Mouse (Mus musculus) midbrain, postnatal 0 days (tissue): Measurements from ENCODE around the gene Mroh2a. TPM values are rescaled to one million over a fixed set of nuclear protein-coding genes. Genes with fewer than 3 reads are reported as not detected.
A peak's percentile ranks its signal among the peaks of the same experiment; 100 is the strongest.

Experiments used
- ATAC-seq: fragments of 200-750 bp; cut with Nextera tagmentation; 2 replicates; pipeline ENCODE4 v1.8.0; 2017; ENCODE audit warnings: moderate number of reproducible peaks, mild to moderate bottlenecking, moderate TSS enrichment, moderate library complexity; ENCODE audit not compliant: low FRiP score
- DNase-seq: peaks from one replicate; pipeline ENCODE4 v3.0.0-alpha.2; 2015; ENCODE audit warnings: low spot score
- H3K27ac ChIP-seq: fragments of 300-500 bp; sonication (generic); 2 replicates; pipeline ENCODE4 v1.5.1; 2014; ENCODE audit warnings: low read depth, mild to moderate bottlenecking, low read length, mixed read lengths
- H3K27me3 ChIP-seq: fragments of 300-500 bp; sonication (generic); 2 replicates; pipeline ENCODE4 v1.6.1; 2014; ENCODE audit warnings: low read length, control low read depth, mixed read lengths; ENCODE audit not compliant: insufficient read depth
- H3K36me3 ChIP-seq: fragments of 300-500 bp; sonication (generic); 2 replicates; pipeline ENCODE4 v1.6.1; 2014; ENCODE audit warnings: low read length, control low read depth, mixed read lengths; ENCODE audit not compliant: insufficient read depth
- H3K4me1 ChIP-seq: fragments of 300-500 bp; sonication (generic); 2 replicates; pipeline ENCODE4 v1.6.1; 2014; ENCODE audit warnings: mild to moderate bottlenecking, control low read depth, antibody characterized with exemption, low read length, mixed read lengths; ENCODE audit not compliant: insufficient read depth
- H3K4me2 ChIP-seq: fragments of 300-500 bp; sonication (generic); 2 replicates; pipeline ENCODE4 v1.6.1; 2014; ENCODE audit warnings: low read depth, mild to moderate bottlenecking, low read length, mixed read lengths; ENCODE audit not compliant: poor library complexity, severe bottlenecking
- H3K4me3 ChIP-seq: fragments of 300-500 bp; sonication (generic); 2 replicates; pipeline ENCODE4 v1.5.1; 2014; ENCODE audit warnings: low read depth, mild to moderate bottlenecking, low read length, moderate library complexity
- H3K9ac ChIP-seq: fragments of 300-500 bp; sonication (generic); replicated peaks from 2 replicates; pipeline ENCODE4 v1.6.1; 2014; ENCODE audit warnings: mild to moderate bottlenecking, low read length, moderate library complexity, mixed read lengths; ENCODE audit not compliant: poor library complexity, severe bottlenecking
- H3K9me3 ChIP-seq: fragments of 300-500 bp; sonication (generic); 2 replicates; pipeline ENCODE4 v1.6.1; 2016; ENCODE audit warnings: low read length, control low read depth
- CTCF ChIP-seq: IDR thresholded peaks from 2 replicates; pipeline ENCODE4 v1.5.1; 2016; ENCODE audit warnings: antibody characterized with exemption, mild to moderate bottlenecking
- WGBS: fragments of 180-500 bp; shearing (Covaris S2); extraction: QIAGEN DNeasy Blood & Tissue Kit; methylation state at CpG from one replicate; pipeline ENCODE4 v1.1.7; 2014; 5-methylcytosine and 5-hydroxymethylcytosine counted together
- polyA plus RNA-seq: library from polyadenylated mRNA; unstranded; fragments of >200 nt; fragmentation: Nextera tagmentation; extraction: Ambion mirVana; gene quantifications from 2 replicates; pipeline ENCODE4 v1.2.1, GENCODE M21; 2015
- total RNA-seq: library from RNA; depleted of rRNA; stranded (reverse); fragments of >200 nt; gene quantifications from 2 replicates; pipeline ENCODE4 v1.2.3, GENCODE M21; 2014

Mroh2a gene
- total and polyA plus RNA-seq, 2 experiments from 2014 or later: 0.56 TPM; not detected in 1

GRCm38 (mm10) chr1:88256886-88257663, 30.3 kb downstream of the Mroh2a start:
- no peaks in the 10 kb centered on the region for H3K27me3 ChIP-seq
- no peak for TF ChIP-seq CTCF
- H3K4me2 ChIP-seq: no peak overlapping the region
- peaks cover 68% of the 10 kb centered on the region for H3K9me3 ChIP-seq
- H3K4me3 ChIP-seq: no peak overlapping the region
- WGBS: 80% methylated on average over 10 of the region's 10 CpGs
- H3K36me3 ChIP-seq: peaks cover 30% of the 10 kb centered on the region
- DNase-seq (no peak), ATAC-seq (no peak)
- H3K27ac ChIP-seq: no peak overlapping the region
- H3K9ac ChIP-seq: no peak overlapping the region
- no peaks in the 10 kb centered on the region for H3K4me1 ChIP-seq

- no peak for DNase-seq
- Histone ChIP-seq H3K27ac (no peak overlapping the region), H3K4me3 (no peak overlapping the region), H3K9me3 (peaks cover 62% of the 10 kb centered on the region), H3K4me2 (no peak overlapping the region), H3K27me3 (no peaks in the 10 kb centered on the region), H3K36me3 (peaks cover 36% of the 10 kb centered on the region), H3K4me1 (no peaks in the 10 kb centered on the region), H3K9ac (no peak overlapping the region)
- no peak for ATAC-seq
- TF ChIP-seq CTCF: no peak
- WGBS: 82% methylated on average over 6 of the region's 6 CpGs
Measured at GRCm38 (mm10) chr1:88257681-88258080, 30.9 kb downstream of the Mroh2a start.

DNA sequence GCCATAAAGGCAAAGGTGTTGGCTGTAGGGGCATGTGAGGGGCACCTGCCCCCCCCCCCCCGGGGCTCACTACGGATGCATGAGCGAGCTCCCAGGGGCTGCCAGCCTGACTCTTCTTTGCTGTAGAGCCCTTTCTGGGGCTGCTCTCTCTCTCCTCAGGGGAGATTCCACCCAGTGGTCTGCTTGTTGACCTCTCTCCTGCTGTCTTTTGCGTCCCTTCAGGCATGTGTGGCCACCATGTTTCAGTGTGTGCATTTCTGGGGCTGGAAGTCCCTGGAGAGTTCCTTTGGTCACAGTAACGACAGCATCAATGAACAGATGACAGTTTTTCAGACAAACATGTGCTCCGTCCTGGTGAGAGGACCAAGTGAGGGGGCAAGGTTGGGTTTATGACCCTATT, 31.6 kb downstream of the Mroh2a start:
- H3K27ac ChIP-seq: no peak overlapping the region
- H3K4me1 ChIP-seq: no peaks in the 10 kb centered on the region
- H3K36me3 ChIP-seq: peaks cover 42% of the 10 kb centered on the region
- H3K27me3 ChIP-seq: no peaks in the 10 kb centered on the region
- WGBS: 68% methylated on average over 6 of the region's 6 CpGs
- no peak for TF ChIP-seq CTCF
- H3K9ac ChIP-seq: no peak overlapping the region
- ATAC-seq: no peak
- H3K9me3 ChIP-seq: peaks cover 55% of the 10 kb centered on the region
- no peak overlapping the region for H3K4me3 ChIP-seq
- no peak for DNase-seq
- H3K4me2 ChIP-seq: no peak overlapping the region

DNA sequence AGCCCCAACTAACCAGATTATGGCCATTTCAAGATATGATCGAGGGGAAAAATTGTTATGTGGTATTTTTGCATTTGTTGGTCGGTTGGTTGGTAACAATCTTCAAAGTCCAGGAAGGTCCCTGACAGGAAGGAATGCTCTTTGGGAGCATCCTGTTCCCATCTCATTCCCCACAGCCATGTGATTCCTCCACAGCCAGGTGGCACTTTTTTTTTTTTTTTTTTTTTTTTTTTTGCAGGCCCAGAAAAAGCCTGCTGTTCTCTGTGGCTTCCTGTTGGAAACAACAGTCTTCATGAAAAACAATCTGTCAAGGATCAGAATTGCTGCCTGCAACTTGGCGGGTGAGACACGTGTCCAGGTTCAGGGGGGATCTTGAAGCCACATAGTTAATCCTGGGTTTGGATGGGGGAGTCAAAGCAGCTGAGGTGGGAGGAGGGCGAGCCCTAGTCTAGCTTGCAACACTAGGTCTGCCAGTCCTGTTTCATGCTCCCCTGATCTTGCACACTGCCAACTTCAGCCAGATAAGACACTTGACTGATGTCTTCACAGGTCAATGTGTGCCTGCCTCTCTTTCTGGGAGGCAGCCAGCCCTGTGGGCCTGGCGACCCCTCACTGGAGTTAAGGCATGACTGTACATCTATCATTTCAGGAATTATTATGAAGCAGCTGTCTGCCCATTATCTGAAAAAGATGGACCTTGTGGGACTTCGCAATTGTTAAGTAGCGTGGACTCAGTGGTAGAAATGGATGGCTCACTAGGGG, 32.3 kb downstream of the Mroh2a start:
- Histone ChIP-seq H3K36me3 (peaks cover 49% of the 10 kb centered on the region), H3K4me1 (no peaks in the 10 kb centered on the region), H3K4me3 (no peak overlapping the region), H3K9me3 (peaks cover 48% of the 10 kb centered on the region), H3K4me2 (no peak overlapping the region), H3K27ac (no peak overlapping the region), H3K27me3 (no peaks in the 10 kb centered on the region), H3K9ac (peak overlapping the region; percentile 3)
- DNase-seq: peak; percentile 79
- no peak for ATAC-seq
- 79% methylated on average over 8 of the region's 8 CpGs for WGBS
- TF ChIP-seq CTCF: no peak

- peaks cover 55% of the 10 kb centered on the region for H3K36me3 ChIP-seq
Measured at GRCm38 (mm10) chr1:88259643-88260024, 32.8 kb downstream of the Mroh2a start.

GRCm38 (mm10) chr1:88260114-88260513, 33.3 kb downstream of the Mroh2a start:
- 0 out of 2 replicates have a peak, but pooled peaks have one; percentile 2 for ATAC-seq
- no peak overlapping the region for H3K4me3 ChIP-seq
- no peaks in the 10 kb centered on the region for H3K4me1 ChIP-seq
- no peak overlapping the region for H3K9ac ChIP-seq
- H3K27ac ChIP-seq: no peak overlapping the region
- WGBS: 78% methylated on average over 6 of the region's 6 CpGs
- H3K9me3 ChIP-seq: peaks cover 38% of the 10 kb centered on the region
- no peak overlapping the region for H3K4me2 ChIP-seq
- no peak for DNase-seq
- H3K27me3 ChIP-seq: no peaks in the 10 kb centered on the region
- peaks cover 60% of the 10 kb centered on the region for H3K36me3 ChIP-seq
- no peak for TF ChIP-seq CTCF

More at GRCm38 (mm10) chr1:88259643-88260024, 32.8 kb downstream of the Mroh2a start:
- Histone ChIP-seq H3K27ac (no peak overlapping the region), H3K4me3 (no peak overlapping the region), H3K9ac (peak overlapping the region; percentile 3; the same call in 1 of the 2 replicates), H3K4me1 (no peaks in the 10 kb centered on the region), H3K9me3 (peaks cover 43% of the 10 kb centered on the region), H3K27me3 (no peaks in the 10 kb centered on the region), H3K4me2 (no peak overlapping the region)
- TF ChIP-seq CTCF: no peak
- ATAC-seq: no peak
- WGBS: 80% methylated on average over 4 of the region's 4 CpGs
- no peak for DNase-seq
